Mouse (Mus musculus): ENCODE results near the gene Fam136a.
A peak's percentile ranks its signal among the peaks of the same experiment; 100 is the strongest.

GRCm38 (mm10) chr6:86371340-86371911, 6.0 kb downstream of the Fam136a start:
- no peak for TF ChIP-seq CTCF (IDR thresholded peaks at IDR 0.05; ENCODE audit: low read depth)
- peak; percentile 95 for TF ChIP-seq EP300 (optimal IDR thresholded peaks at IDR 0.05)
